Mouse (Mus musculus): ENCODE data around the gene Mob1a.

Gene Mob1a

DNA sequence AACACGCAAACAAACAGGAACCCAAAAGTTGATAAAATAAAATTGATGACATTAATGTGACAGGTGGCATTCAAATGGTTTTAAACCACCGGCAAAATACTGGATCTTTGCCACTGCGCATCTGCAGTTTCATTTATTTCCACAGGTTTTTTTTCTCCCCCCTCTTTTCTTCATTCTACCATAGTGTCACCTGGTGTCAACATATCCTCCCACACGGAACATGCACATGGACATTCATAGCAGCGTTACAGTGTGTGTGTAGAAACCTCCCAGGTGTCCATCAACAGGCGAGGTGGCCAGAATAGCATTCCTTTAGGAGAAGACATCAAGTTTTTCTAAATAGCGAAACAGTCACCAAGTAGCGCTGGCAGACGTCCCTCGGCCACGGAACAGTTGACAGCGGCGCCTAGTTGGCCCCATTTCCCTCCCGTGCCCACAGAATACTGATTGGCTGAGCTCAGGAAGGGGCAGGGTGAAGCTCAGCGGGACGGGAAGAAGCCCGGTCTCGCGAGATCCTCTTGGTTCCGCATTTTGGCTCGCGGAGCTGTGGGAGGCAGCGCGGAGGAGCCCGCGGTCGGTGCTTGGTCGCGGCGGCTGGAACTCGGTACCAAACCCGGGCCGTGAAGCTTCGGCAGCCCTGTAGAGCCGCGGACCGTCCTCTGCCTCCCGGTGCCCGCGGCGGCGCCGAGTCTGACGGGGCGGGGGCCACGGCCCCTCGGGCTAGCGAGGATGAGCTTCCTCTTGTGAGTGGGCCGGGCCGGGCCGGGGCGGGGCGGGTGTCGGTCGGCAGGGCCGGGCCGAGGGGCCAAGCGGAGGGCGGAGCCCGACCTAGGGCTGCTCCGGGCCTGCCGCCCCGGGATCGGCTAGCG, at the start of gene Mob1a, which contains the start of gene Mthfd2:
Gene Mob1a (plus strand): TSS at position 492 of the 869 bp plus-strand sequence.
Gene Mthfd2 (minus strand): TSS at position 384 of the 869 bp plus-strand sequence.
- peak; percentile 98 for ATAC-seq (ENCODE audit: low TSS enrichment)

- ATAC-seq (ENCODE audit: low TSS enrichment) = no peak
Measured at GRCm38 (mm10) chr6:83277151-83277550, 48.7 kb upstream of the Mob1a start.

DNA sequence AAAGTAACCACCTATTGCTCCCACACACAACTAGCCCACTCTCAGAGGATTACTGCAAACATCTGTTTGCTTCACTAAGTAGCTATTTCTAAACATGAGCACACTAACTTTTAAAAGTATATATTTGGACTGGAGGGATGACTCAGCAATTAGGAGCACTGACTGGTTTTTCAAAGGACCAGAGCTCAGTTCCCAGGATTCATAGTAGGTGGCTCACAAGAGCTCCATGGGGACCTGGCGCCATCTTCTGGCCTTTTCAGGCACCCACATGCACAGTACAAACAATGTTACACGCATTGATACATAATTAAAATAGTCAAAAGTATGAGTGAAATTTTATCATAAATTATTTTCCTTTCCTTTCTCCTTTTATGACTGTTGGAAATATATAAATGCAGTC, 46.9 kb upstream of the Mob1a start:
- ATAC-seq (ENCODE audit: low TSS enrichment) = no peak

- no peak for ATAC-seq (ENCODE audit: low TSS enrichment)
Measured at GRCm38 (mm10) chr6:83280256-83280955, 45.4 kb upstream of the Mob1a start.

- no peak for ATAC-seq (ENCODE audit: low TSS enrichment)
Measured at GRCm38 (mm10) chr6:83300447-83301229, 25.2 kb upstream of the Mob1a start.

- no peak for ATAC-seq (ENCODE audit: low TSS enrichment)
Measured at GRCm38 (mm10) chr6:83301294-83301693, 24.5 kb upstream of the Mob1a start.

DNA sequence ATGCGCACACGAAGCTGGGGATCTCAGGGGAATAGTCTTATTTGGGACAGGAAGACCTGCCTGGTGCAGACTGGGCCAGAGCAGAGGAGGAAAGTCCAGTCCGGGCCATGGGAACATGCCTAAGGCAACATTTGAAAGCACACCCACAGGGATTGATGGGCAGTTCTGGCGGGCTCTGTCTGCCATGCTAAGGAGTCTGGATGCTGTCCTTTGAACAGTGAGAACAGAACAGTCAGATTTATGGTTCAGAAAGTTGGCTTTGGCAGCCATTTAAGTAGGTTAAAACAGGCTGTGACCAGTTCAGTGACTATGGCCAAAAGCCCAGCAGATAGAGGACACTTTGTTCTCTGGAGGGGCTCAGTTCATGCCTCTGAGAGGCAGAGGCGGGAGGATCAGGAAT, 23.6 kb upstream of the Mob1a start:
- ATAC-seq (ENCODE audit: low TSS enrichment) = peak; percentile 6; the same call in 1 of the 2 replicates

- ATAC-seq (ENCODE audit: low TSS enrichment) = no peak
Measured at GRCm38 (mm10) chr6:83309017-83309416, 16.8 kb upstream of the Mob1a start.

DNA sequence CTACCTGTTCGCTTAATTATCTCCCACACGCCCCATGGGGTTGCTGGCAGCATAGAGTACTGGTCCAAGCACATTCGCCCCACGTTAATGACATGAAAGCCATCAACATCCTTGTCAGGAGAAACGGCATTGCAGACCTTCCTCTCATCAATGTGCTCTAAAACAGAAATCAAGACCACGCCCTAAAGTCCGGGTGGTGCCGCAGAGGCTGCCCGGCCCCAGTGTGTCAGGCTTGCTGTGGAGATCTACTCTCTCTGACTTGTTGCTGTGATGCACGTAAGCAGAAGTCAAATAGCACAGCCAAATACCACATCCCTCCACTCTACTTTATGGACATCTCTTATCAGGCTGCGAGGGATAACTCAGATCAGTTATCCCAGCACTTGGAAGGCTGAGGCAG, 14.6 kb upstream of the Mob1a start:
- ATAC-seq (ENCODE audit: low TSS enrichment) = no peak

GRCm38 (mm10) chr6:83312021-83312420, 13.8 kb upstream of the Mob1a start:
- ATAC-seq (ENCODE audit: low TSS enrichment) = no peak

- ATAC-seq (ENCODE audit: low TSS enrichment) = no peak
Measured at GRCm38 (mm10) chr6:83312514-83312913, 13.3 kb upstream of the Mob1a start.

GRCm38 (mm10) chr6:83315293-83315692, 10.5 kb upstream of the Mob1a start:
- ATAC-seq (ENCODE audit: low TSS enrichment) = no peak

GRCm38 (mm10) chr6:83316022-83316421, 9.8 kb upstream of the Mob1a start:
- no peak for ATAC-seq (ENCODE audit: low TSS enrichment)

DNA sequence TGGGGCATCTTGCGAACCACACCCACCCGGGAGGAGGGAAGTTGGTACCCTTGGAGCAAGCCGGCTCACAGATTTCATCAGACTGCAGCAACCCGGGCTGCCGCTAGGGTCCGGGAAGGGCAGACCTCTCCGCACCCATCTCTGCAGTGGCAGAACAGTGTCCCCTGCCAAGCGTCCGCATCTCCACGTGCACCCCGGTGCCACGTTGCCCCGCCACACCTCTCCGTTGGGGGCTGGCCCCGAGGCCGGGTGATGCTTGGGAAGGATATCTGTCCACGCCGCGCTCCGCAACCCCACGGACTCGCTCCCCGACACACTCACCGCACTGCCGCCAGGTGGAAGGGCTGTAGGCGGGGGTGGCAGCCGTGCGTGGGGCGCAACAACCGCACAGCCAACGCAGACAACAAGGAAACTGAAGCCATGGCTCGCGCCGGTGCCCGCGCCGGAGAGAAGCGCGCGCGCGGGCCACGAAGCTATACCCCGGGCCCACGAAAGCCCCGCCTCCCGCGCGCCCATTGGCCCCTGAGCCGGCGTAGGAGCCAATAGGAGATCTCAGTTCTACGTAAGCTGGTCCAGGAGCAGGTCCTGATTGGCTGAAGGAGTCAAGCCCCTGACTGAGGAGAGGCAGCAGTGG, 8.6 kb upstream of the Mob1a start:
- peak; percentile 99 for ATAC-seq (ENCODE audit: low TSS enrichment)

DNA sequence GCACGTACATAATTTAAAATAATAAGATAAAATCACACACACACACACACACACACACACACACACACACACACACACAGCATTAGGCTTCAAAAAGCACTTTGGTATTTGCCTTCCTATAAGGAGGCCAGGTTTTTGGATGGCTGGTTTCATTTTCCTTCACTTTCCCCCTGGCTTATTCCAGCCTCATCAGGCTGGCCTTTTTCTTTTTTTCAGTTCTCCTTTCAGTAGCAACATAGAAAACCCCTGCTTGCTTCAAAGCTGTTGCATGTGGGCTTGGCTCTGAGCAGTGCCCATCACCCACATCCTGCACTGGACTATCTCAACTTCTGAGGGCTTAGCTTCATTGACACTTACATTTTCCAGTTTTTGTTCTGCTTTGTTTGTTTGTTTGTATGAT, 3.9 kb upstream of the Mob1a start:
- ATAC-seq (ENCODE audit: low TSS enrichment) = no peak

GRCm38 (mm10) chr6:83322794-83323193, 3.0 kb upstream of the Mob1a start:
- ATAC-seq (ENCODE audit: low TSS enrichment) = no peak

DNA sequence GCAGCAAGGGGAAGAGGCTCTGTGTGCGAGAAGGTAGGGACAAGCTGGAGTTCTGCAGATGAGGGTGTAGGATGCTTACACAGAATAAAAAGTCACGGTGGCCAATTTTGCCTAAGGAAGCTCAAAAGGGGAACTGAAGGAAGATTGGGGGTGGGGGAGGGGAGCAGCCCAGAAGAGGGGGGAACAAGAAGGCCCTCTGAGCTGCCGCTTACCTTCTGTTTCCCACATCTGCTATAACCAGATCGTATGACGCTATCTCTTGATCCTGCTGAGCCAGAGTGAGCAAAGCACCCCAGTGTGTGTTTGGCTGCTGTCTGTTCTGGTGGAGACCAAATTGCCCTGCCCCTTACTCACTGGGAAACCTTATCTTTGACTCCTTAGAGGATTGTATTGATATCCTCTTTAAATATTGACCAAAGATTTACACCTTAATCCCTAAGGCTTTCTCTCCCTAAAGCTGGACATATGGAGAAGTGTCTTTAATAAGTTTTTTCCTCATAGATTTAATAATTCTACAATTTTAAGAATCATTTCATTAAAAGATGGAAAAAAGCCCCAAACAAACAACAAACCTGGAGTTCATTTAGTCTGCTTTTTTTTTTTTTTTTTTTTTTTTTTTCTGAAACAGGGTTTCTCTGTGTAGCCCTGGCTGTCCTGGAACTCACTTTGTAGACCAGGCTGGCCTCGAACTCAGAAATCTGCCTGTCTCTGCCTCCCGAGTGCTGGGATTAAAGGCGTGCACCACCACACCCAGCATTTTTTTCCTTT, 2.0 kb upstream of the Mob1a start:
- ATAC-seq (ENCODE audit: low TSS enrichment) = no peak

- no peak for ATAC-seq (ENCODE audit: low TSS enrichment)
Measured at GRCm38 (mm10) chr6:83326394-83326736, 549 bp downstream of the Mob1a start.

- ATAC-seq (ENCODE audit: low TSS enrichment) = no peak
Measured at GRCm38 (mm10) chr6:83326761-83327160, 945 bp downstream of the Mob1a start.

GRCm38 (mm10) chr6:83327591-83328190, 1.9 kb downstream of the Mob1a start:
- no peak for ATAC-seq (ENCODE audit: low TSS enrichment)

GRCm38 (mm10) chr6:83341387-83341786, 15.6 kb downstream of the Mob1a start:
- no peak for ATAC-seq (ENCODE audit: low TSS enrichment)

Data from frontal cortex, adult (tissue).